Mouse (Mus musculus) brain, embryonic 14.5 days (tissue): ENCODE data around the gene Mrpl52.

Experiments used
- CTCF ChIP-seq: fragments of 200-500 bp; IDR thresholded peaks from 2 replicates; pipeline ENCODE4 v1.5.1; 2012; ENCODE audit warnings: inconsistent platforms, mild to moderate bottlenecking, moderate library complexity, borderline replicate concordance; ENCODE audit not compliant: insufficient read depth, insufficient read length; ENCODE audit errors: extremely low read depth
- POLR2A ChIP-seq: fragments of 200-500 bp; IDR thresholded peaks from 2 replicates; pipeline ENCODE4 v1.6.1; 2012; ENCODE audit warnings: mild to moderate bottlenecking, inconsistent platforms, borderline replicate concordance; ENCODE audit not compliant: poor library complexity, insufficient read depth, insufficient read length, severe bottlenecking; ENCODE audit errors: extremely low read depth

- no peak for TF ChIP-seq CTCF
- no peak for TF ChIP-seq POLR2A
Measured at GRCm38 (mm10) chr14:54415241-54416020, 11.3 kb upstream of the Mrpl52 start.
